Mouse (Mus musculus): ENCODE measurements around the gene Tmem54.

Tmem54 gene

DNA sequence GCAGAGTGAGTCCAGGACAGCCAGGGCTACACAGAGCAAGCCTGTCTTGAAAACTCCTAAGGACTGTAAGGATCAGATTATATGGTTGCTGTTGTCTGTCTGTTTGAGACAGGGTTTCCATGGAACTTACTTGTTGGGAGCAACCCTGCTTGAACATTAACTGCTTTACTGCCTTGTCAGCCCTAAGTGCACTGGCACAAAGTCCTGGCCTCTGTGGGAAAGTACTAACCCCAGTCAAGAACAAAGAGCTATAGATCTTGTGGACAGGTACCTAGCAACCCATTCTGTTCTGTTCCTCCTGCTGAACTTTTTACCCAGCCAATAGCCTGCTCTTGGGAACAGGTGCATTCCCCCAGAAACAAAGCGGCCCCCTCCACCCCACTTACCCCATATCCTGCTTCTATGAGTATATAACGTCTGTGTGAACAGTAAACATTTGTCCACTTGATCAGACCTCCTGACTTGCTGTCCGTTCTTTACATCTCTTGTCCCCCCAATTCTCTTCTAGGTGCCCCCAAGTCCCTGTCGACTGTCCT, 46.0 kb downstream of the Tmem54 start:
- DNase-seq (ENCODE audit: low spot score in 2 of 2): no peak

DNA sequence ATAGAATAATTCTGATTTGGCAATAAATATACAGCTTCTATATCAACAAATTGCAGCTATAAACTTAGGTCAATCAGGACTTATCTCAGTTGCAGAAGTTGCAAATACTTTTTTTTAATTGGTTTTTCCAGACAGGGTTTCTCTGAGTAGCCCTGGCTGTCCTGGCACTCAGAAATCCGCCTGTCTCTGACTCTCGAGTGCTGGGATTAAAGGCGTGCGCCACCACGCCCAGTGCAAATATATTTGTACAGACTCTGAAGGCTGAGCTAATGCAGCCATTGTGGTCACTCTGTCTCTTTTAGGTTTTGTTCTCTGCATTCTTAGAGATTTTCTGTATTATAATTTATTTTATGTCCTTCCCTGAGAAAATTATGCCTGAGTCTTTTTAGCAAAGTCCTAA, 52.2 kb downstream of the Tmem54 start:
- no peak for DNase-seq (ENCODE audit: low spot score in 2 of 2)

DNA sequence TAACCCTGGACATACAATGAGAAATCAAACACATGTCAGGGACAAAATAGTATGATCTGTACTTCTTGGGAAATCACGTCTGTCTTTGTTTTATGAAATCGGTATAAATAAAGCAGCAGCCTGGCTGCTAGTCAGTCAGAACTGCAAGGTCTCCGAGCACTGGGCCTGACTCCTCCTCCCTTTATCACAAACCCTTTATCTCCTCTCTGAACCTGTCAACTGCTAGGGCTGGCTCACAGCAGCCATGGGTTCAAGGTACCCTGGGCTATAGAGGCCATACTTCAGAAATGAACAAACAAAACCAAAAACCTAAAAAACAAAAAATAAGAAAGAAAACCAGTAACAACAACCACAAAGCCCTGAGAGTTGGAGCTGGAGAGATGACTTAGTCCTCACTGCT, 53.2 kb downstream of the Tmem54 start:
- DNase-seq (ENCODE audit: low spot score in 2 of 2): no peak

DNA sequence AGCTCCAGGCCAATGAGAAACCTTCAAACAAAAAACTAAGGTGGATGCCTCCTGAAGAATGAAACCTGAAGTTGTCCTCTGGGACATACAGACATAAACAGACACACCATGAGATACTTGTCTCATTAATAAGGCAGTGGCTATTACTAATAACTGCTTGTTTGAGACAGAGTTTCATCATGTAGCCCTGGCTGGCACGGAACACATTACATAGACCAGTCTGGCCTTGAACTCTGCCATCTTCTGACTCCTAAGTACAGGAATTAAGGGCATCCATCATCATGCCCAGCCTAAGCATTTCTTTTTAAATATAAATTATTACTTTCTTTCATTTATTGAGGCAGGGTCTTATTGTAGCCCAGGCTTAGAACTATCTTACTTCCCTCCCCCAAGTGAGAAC, 55.7 kb downstream of the Tmem54 start:
- no peak for DNase-seq (ENCODE audit: low spot score in 2 of 2)

Measured in thymus, postnatal 10 days (tissue).